Mouse (Mus musculus): ENCODE data around the gene Tmem192.

GRCm38 (mm10) chr8:64952101-64952500, 5.1 kb downstream of the Tmem192 start:
- no peak for TF ChIP-seq POLR2A (IDR thresholded peaks at IDR 0.05; ENCODE audit: borderline replicate concordance, low read depth, low read length)
- TF ChIP-seq CTCF (IDR thresholded peaks at IDR 0.05; ENCODE audit: low read depth, low read length), result no peak

Measured in bone marrow macrophage, adult 2 months (primary cell).